Mouse (Mus musculus): ENCODE measurements at regions not wholly inside any gene's neighbourhood (a gene's known extent, or its start where the extent isn't known, plus 50 kb on each side); places are given as distances from the start of the nearest gene placed in this dataset.
A peak's percentile ranks its signal among the peaks of the same experiment; 100 is the strongest.

GRCm38 (mm10) chr7:35958731-35959130 is 155.9 kb upstream of the Zfp507 start:
- no peak for DNase-seq (ENCODE audit: low spot score)

- no peak for DNase-seq (ENCODE audit: low spot score)
These were observed 155.2 kb upstream of the Zfp507 start for GRCm38 (mm10) chr7:35958052-35958451.

- DNase-seq (ENCODE audit: low spot score) = no peak
These were observed 146.0 kb upstream of the Zfp507 start for GRCm38 (mm10) chr7:35948794-35949193.

- DNase-seq (ENCODE audit: low spot score) = no peak
These were observed 145.6 kb upstream of the Zfp507 start for GRCm38 (mm10) chr7:35948389-35948788.

GRCm38 (mm10) chr7:35941086-35941485 is 138.3 kb upstream of the Zfp507 start:
- DNase-seq (ENCODE audit: low spot score) = no peak

- DNase-seq (ENCODE audit: low spot score) = no peak
These were observed 135.5 kb upstream of the Zfp507 start for GRCm38 (mm10) chr7:35938123-35938869.

- no peak for DNase-seq (ENCODE audit: low spot score)
These were observed 123.9 kb upstream of the Zfp507 start for GRCm38 (mm10) chr7:35926749-35927148.

GRCm38 (mm10) chr7:35922582-35922981 is 119.8 kb upstream of the Zfp507 start:
- DNase-seq (ENCODE audit: low spot score) = no peak

GRCm38 (mm10) chr7:35920884-35921283 is 118.1 kb upstream of the Zfp507 start:
- no peak for DNase-seq (ENCODE audit: low spot score)

GRCm38 (mm10) chr7:35920194-35920609 is 117.4 kb upstream of the Zfp507 start:
- DNase-seq (ENCODE audit: low spot score) = no peak

- no peak for DNase-seq (ENCODE audit: low spot score)
These were observed 107.4 kb upstream of the Zfp507 start for GRCm38 (mm10) chr7:35910109-35910706.

GRCm38 (mm10) chr7:35901942-35902381 is 99.2 kb upstream of the Zfp507 start:
- peak; percentile 13 for DNase-seq (ENCODE audit: low spot score)

- no peak for DNase-seq (ENCODE audit: low spot score)
These were observed 96.1 kb upstream of the Zfp507 start for GRCm38 (mm10) chr7:35898701-35899445.

GRCm38 (mm10) chr7:35893292-35893691 is 90.5 kb upstream of the Zfp507 start:
- no peak for DNase-seq (ENCODE audit: low spot score)

- DNase-seq (ENCODE audit: low spot score) = no peak
These were observed 83.2 kb upstream of the Zfp507 start for GRCm38 (mm10) chr7:35886051-35886450.

GRCm38 (mm10) chr7:35879755-35880304 is 77.0 kb upstream of the Zfp507 start:
- peak; percentile 56 for DNase-seq (ENCODE audit: low spot score)

GRCm38 (mm10) chr7:35878164-35878563 is 75.4 kb upstream of the Zfp507 start:
- no peak for DNase-seq (ENCODE audit: low spot score)

GRCm38 (mm10) chr7:35861049-35861448 is 58.2 kb upstream of the Zfp507 start:
- no peak for DNase-seq (ENCODE audit: low spot score)

GRCm38 (mm10) chr7:35859601-35860000 is 56.8 kb upstream of the Zfp507 start:
- no peak for DNase-seq (ENCODE audit: low spot score)

GRCm38 (mm10) chr7:35857693-35858092 is 54.9 kb upstream of the Zfp507 start:
- no peak for DNase-seq (ENCODE audit: low spot score)
